Mouse (Mus musculus): ENCODE results near the gene Cd209g.

GRCm38 (mm10) chr8:4186151-4186550 lies 52.3 kb downstream of the Cd209g start:
- TF ChIP-seq POLR2A (IDR thresholded peaks at IDR 0.05; ENCODE audit: insufficient read depth, low read depth, low read length) (no peak), CTCF (IDR thresholded peaks at IDR 0.05) (no peak)
